Mouse (Mus musculus): ENCODE measurements around the gene Rerg.

The Rerg gene

GRCm38 (mm10) chr6:137017216-137017973 lies 152.9 kb downstream of the Rerg start:
- DNase-seq (ENCODE audit: low spot score in 2 of 2), result no peak

- no peak for DNase-seq (ENCODE audit: low spot score in 2 of 2)
Measured at GRCm38 (mm10) chr6:137014346-137014745, 156.0 kb downstream of the Rerg start.

- no peak for DNase-seq (ENCODE audit: low spot score in 2 of 2)
Measured at GRCm38 (mm10) chr6:137011187-137011586, 159.1 kb downstream of the Rerg start.
